Mouse (Mus musculus) limb, embryonic 13.5 days (tissue): ENCODE data around the gene Ank. TPM values are rescaled to one million over a fixed set of nuclear protein-coding genes. Genes with fewer than 3 reads are reported as not detected.

ENCODE experiments used
- ATAC-seq: fragments of 200-750 bp; cut with Nextera tagmentation; 2 replicates; pipeline ENCODE4 v1.8.0; 2017; ENCODE audit warnings: low read depth, moderate number of reproducible peaks, moderate TSS enrichment; ENCODE audit not compliant: low FRiP score
- H3K27ac ChIP-seq: fragments of 300-500 bp; sonication (generic); 2 replicates; pipeline ENCODE4 v1.5.1; 2015; ENCODE audit warnings: inconsistent platforms, mild to moderate bottlenecking, moderate library complexity
- H3K27me3 ChIP-seq: fragments of 300-500 bp; sonication (generic); 2 replicates; pipeline ENCODE4 v1.6.1; 2015; ENCODE audit warnings: mild to moderate bottlenecking, inconsistent platforms
- H3K36me3 ChIP-seq: fragments of 300-500 bp; sonication (generic); 2 replicates; pipeline ENCODE4 v1.6.1; 2015; ENCODE audit warnings: inconsistent platforms, mild to moderate bottlenecking, moderate library complexity
- H3K4me1 ChIP-seq: fragments of 300-500 bp; sonication (generic); 2 replicates; pipeline ENCODE4 v1.6.1; 2015; ENCODE audit warnings: inconsistent platforms
- H3K4me2 ChIP-seq: fragments of 300-500 bp; sonication (generic); replicated peaks from 2 replicates; pipeline ENCODE4 v1.6.1; 2015; ENCODE audit warnings: inconsistent platforms, mild to moderate bottlenecking, moderate library complexity
- H3K4me3 ChIP-seq: fragments of 300-500 bp; sonication (generic); 2 replicates; pipeline ENCODE4 v1.5.1; 2015; ENCODE audit warnings: moderate library complexity, mild to moderate bottlenecking, inconsistent platforms
- H3K9ac ChIP-seq: fragments of 300-500 bp; sonication (generic); 2 replicates; pipeline ENCODE4 v1.6.1; 2015; ENCODE audit warnings: mild to moderate bottlenecking, inconsistent platforms
- H3K9me3 ChIP-seq: fragments of 300-500 bp; sonication (generic); 2 replicates; pipeline ENCODE4 v1.6.1; 2016; ENCODE audit warnings: inconsistent platforms
- WGBS: fragments of 180-500 bp; shearing (Covaris S2); methylation state at CpG from one replicate; pipeline ENCODE4 v1.1.7; 2015; 5-methylcytosine and 5-hydroxymethylcytosine counted together
- polyA plus RNA-seq: library from polyadenylated mRNA; unstranded; fragments of >200 nt; fragmentation: Nextera tagmentation; extraction: Ambion mirVana; gene quantifications from 2 replicates; pipeline ENCODE4 v1.2.1, GENCODE M21; 2015

Ank gene
- polyA plus RNA-seq, 1 experiment from 2014 or later, result 7.0 TPM

DNA sequence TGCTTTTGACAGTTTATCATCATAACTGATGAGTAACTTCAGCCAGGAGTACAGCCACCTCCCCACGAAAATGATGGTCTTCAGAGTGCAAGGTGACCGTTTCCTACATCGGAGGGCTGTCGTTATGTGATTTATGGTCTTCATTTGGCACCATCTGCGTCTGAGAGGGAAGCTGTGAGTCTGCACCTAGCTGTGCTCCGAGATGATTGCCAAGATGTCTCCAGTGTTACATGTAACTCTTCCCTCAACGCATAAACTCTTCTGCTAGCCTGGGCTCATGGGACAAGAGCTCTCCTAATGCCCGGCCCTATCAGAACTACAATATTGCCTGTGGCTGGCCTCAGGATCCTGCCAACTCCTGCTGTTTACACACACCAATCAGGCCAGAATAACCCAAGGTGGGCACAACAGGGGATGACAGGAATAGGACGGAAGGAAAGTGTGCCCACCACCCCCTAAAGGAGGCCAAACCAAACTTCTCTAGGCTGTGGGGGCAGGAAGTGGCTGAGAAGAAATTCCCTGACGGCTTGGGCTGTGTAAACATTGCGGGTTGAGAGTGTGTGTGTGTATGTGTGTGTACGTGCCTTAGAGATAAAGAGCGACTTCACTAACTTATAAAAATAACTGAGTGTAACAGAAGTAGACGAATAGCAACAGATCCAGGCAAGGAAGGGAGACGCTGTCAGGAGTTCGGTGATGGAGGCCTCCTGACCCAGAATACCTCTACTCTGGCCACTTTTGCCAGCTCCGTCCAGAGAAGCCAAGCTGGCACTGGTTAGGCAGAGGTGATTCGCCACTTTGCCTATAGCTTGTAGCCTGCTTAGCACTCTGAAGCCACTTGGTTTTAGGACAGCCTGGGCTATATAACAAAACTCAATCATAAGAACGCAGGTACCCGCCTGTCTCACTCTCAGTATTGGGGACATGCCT is 37.6 kb downstream of the Ank start:
- no peak overlapping the region for H3K4me2 ChIP-seq
- H3K36me3 ChIP-seq, result no peaks in the 10 kb centered on the region
- no peak for ATAC-seq
- no peaks in the 10 kb centered on the region for H3K27me3 ChIP-seq
- H3K4me3 ChIP-seq, result no peak overlapping the region
- peaks cover 16% of the 10 kb centered on the region for H3K4me1 ChIP-seq
- WGBS, result 58% methylated on average over 20 of the region's 20 CpGs
- H3K9ac ChIP-seq, result no peak overlapping the region
- H3K9me3 ChIP-seq, result no peaks in the 10 kb centered on the region
- H3K27ac ChIP-seq, result no peak overlapping the region

DNA sequence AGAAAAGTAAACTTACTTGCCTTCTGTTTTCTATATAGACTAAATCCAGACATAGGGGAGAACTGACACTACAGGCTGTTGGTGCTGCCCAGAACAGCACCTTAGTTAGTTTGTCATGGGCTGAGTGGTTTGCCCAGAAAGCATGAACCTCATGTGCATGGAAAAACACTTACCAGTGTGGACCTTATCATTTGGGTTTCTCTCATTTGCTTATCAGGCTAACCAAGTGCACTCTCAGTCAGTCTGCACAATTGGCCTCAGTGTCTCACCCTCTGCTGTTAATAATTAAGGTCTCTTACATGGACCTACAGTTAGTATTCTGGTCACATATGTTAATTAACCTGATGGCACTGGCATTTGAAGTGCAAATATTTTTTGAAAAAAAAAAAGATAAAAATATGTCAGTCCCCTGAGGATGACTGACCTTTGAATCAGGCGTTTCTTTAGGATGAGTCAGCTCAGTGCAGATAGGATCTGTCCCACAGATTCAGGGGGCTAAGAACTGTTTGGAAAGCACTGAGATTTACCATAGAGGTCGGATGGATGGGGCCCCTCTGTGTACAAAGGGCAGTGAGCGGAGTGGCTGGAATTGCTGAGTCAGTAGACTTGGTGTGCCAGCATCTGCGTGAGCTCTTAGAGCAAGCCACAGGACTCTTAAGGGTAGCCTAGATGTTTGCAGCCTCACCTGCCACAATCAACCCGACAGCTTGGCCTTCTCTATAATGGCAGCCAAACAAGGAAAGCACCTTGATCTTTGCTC is 39.8 kb downstream of the Ank start:
- peaks cover 16% of the 10 kb centered on the region for H3K4me1 ChIP-seq
- no peak for ATAC-seq
- H3K27ac ChIP-seq, result no peak overlapping the region
- no peak overlapping the region for H3K4me3 ChIP-seq
- no peaks in the 10 kb centered on the region for H3K36me3 ChIP-seq
- no peaks in the 10 kb centered on the region for H3K9me3 ChIP-seq
- WGBS, result 60% methylated on average over 5 of the region's 5 CpGs
- no peak overlapping the region for H3K4me2 ChIP-seq
- H3K9ac ChIP-seq, result no peak overlapping the region
- no peaks in the 10 kb centered on the region for H3K27me3 ChIP-seq

DNA sequence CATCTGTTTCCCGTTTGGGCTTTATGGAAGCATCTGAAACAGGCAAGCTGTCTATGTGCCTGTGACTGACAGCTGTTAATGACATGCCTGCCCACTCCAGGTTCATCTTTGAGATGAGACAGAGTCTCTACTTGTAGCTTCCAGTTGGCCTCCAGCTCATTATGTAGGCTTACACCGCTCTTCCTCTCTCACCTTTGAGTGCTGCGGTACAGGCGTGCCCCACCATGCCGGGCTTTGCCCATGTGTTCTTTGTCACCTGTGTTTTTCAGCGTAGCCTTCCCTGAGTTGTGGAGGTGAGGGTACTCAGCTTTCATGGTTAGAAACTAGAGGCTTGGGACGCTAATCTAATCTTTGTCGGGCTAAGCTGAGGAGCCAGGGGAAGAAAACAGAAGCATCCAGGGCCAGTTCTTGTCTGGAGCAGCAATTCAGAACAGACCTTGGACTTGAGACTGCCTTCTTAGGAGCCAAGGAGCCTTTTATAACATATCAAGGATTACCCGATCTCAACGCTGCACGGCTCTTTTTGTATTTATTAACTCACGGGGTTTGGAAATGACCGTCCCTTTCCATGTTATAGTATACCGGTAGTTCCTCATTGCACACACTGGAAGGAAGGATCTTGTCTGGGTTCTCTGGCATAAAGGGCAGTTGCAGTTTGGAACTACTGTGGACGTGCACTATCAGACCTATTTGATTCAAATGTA is 40.6 kb downstream of the Ank start:
- no peak overlapping the region for H3K4me3 ChIP-seq
- no peak overlapping the region for H3K9ac ChIP-seq
- no peak overlapping the region for H3K4me2 ChIP-seq
- no peaks in the 10 kb centered on the region for H3K36me3 ChIP-seq
- WGBS, result 79% methylated on average over 15 of the region's 15 CpGs
- H3K27ac ChIP-seq, result no peak overlapping the region
- no peaks in the 10 kb centered on the region for H3K27me3 ChIP-seq
- H3K4me1 ChIP-seq, result peaks cover 16% of the 10 kb centered on the region
- no peak for ATAC-seq
- H3K9me3 ChIP-seq, result no peaks in the 10 kb centered on the region

DNA sequence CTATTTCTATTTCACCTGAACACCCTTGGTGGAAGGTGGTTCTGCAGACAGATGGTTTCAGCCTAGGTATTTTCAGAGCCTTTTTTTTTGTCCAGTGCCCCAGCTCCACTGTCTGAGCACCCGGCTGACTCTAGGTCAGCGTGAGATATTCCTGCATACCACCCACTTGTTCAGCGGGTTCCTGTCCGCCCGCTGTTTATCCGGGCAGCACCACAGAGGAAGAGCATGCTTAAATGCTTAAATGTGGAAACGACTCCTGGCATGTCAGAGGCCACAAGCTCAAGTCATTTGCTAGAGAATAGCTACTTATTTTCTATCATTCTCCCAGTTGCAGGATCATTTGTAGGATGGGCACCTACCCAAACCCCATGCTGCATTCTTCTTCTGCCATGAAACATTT is 41.7 kb downstream of the Ank start:
- H3K27me3 ChIP-seq, result no peaks in the 10 kb centered on the region
- peaks cover 16% of the 10 kb centered on the region for H3K4me1 ChIP-seq
- no peak overlapping the region for H3K4me3 ChIP-seq
- no peak overlapping the region for H3K27ac ChIP-seq
- no peak for ATAC-seq
- H3K9ac ChIP-seq, result no peak overlapping the region
- 81% methylated on average over 7 of the region's 7 CpGs for WGBS
- H3K36me3 ChIP-seq, result no peaks in the 10 kb centered on the region
- H3K4me2 ChIP-seq, result no peak overlapping the region
- H3K9me3 ChIP-seq, result no peaks in the 10 kb centered on the region

DNA sequence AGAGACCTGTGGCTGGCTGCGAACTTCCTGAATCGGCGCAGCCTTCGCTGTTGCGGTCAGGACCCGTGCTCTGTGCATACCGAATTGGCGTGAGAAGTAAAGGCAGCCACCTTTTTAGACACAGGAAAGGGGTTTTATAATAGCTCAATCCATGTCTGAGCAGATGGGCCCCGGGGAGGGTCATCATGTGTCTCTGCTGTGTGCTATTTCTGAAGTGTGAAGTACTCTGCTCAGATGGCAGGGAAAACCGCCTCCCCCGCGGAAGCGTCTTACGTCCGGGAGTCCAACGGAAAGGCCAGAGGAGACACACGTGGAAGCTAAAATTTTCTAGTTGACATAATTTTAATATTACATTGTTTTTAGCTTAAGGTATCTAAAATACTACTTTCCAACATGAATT is 42.5 kb downstream of the Ank start:
- ATAC-seq, result no peak
- H3K27me3 ChIP-seq, result no peaks in the 10 kb centered on the region
- 81% methylated on average over 17 of the region's 17 CpGs for WGBS
- no peaks in the 10 kb centered on the region for H3K36me3 ChIP-seq
- H3K27ac ChIP-seq, result no peak overlapping the region
- no peak overlapping the region for H3K9ac ChIP-seq
- H3K4me3 ChIP-seq, result no peak overlapping the region
- no peaks in the 10 kb centered on the region for H3K9me3 ChIP-seq
- H3K4me1 ChIP-seq, result peaks cover 13% of the 10 kb centered on the region
- no peak overlapping the region for H3K4me2 ChIP-seq

DNA sequence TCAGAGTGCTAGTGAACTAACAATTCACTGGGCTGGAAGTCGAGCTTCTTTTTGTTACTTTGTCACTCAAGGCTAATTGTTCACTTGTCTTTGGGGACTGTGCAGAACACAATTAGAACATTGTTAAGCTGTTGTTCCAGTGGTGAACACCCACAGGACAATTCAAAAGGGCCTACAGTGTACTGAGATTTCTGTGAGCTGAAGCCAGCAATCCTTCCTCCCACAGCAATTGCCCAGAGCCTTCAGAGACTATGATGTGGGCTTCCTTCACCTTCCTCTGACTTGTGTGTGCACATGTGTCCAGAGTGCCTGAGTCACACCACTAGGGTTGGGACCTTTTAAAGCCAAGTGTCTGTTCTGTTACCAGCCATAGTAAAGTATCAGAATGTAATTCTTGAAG is 50.5 kb downstream of the Ank start:
- Histone ChIP-seq H3K4me1 (no peaks in the 10 kb centered on the region), H3K4me3 (no peak overlapping the region), H3K27ac (no peak overlapping the region), H3K4me2 (no peak overlapping the region), H3K27me3 (no peaks in the 10 kb centered on the region), H3K9ac (no peak overlapping the region), H3K9me3 (no peaks in the 10 kb centered on the region), H3K36me3 (no peaks in the 10 kb centered on the region)
- no peak for ATAC-seq
- 74% methylated on average over 1 of the region's 1 CpGs for WGBS

DNA sequence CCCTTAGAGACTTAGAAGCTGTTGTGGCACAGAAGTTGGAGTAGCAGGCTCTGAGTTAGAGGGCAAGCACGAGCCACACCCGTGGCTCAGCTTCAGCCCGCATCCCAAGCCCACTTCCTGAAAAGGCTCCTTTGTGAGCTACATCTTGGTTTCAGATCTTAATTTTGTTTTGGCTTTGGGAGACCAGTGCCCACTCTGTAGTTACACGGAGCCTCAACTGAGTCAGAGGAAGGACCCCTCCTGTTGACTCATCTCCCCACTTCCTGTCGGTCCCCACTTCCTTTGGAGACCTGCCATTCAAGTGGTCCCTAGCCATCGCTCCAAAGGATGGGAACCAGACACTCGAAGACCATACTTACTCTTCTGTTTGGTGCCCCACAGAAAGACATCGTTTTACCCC is 51.5 kb downstream of the Ank start:
- Histone ChIP-seq H3K9me3 (no peaks in the 10 kb centered on the region), H3K4me3 (no peak overlapping the region), H3K36me3 (no peaks in the 10 kb centered on the region), H3K4me1 (no peaks in the 10 kb centered on the region), H3K4me2 (no peak overlapping the region), H3K9ac (no peak overlapping the region), H3K27me3 (no peaks in the 10 kb centered on the region), H3K27ac (no peak overlapping the region)
- whole genome bisulfite sequencing, result 84% methylated on average over 8 of the region's 8 CpGs
- ATAC-seq, result no peak

DNA sequence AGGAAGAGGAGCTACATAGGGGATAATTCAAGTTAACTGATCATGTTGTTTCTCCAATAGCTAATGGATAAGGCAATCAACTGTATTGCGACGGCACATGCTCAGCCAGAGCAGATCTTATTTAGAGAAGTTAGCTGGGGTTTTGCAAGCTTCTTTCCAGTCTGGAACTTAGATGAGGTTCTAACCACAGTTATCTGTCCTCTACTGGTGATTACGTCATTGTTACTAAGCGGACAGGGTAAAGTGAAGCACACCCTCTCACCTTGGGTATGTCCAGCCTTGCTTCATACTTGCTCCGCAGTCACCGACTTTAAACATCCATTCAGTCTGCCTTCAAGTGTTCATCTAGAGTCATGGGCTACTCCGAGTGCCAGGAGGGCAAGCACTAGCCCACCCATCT is 53.4 kb downstream of the Ank start:
- Histone ChIP-seq H3K36me3 (no peaks in the 10 kb centered on the region), H3K4me2 (no peak overlapping the region), H3K27ac (no peak overlapping the region), H3K4me1 (no peaks in the 10 kb centered on the region), H3K9ac (no peak overlapping the region), H3K9me3 (no peaks in the 10 kb centered on the region), H3K27me3 (no peaks in the 10 kb centered on the region), H3K4me3 (no peak overlapping the region)
- ATAC-seq, result no peak
- WGBS, result 93% methylated on average over 7 of the region's 7 CpGs

DNA sequence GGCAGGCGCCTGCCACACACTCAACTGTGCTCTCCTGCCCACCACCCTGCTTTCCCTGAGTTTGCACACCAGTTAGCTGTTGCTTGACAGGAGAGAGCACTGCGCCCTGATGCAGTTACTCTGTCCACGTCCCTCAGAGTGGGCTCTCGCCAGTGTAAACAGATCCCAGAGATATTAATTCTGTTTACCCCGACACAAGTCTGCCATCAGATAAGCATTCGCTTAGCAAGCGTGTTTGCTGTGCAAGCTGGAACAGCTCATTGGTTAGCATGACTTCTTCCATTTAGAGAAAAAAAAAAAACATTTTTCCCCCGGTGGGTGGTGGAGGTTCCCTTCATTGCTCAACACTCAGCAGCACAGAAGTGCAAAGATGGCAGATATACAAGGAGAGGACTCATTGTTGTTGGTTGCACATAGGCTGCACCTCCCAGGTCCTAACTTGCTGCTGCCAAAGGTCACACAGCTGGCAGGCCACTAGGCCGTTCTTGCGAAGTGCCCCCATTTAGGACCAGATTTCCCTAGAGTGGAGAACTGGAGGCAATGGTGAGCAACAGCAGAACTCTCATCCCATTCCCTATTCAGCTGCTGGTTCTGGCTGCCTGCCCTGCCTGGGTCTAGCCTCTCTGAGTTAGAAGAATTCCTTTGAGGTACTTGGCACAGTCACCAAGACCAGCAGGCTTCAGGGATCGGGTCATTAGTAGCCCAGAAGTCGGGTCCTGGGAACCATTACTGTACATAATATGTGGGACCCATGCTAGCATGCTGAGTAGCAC is 58.9 kb downstream of the Ank start:
- WGBS, result 77% methylated on average over 12 of the region's 12 CpGs
- no peak overlapping the region for H3K9ac ChIP-seq
- H3K27ac ChIP-seq, result no peak overlapping the region
- H3K9me3 ChIP-seq, result no peaks in the 10 kb centered on the region
- H3K4me3 ChIP-seq, result no peak overlapping the region
- no peak for ATAC-seq
- H3K4me2 ChIP-seq, result no peak overlapping the region
- H3K36me3 ChIP-seq, result no peaks in the 10 kb centered on the region
- H3K27me3 ChIP-seq, result no peaks in the 10 kb centered on the region
- H3K4me1 ChIP-seq, result peaks cover 5% of the 10 kb centered on the region; the same call in 1 of the 2 replicates

DNA sequence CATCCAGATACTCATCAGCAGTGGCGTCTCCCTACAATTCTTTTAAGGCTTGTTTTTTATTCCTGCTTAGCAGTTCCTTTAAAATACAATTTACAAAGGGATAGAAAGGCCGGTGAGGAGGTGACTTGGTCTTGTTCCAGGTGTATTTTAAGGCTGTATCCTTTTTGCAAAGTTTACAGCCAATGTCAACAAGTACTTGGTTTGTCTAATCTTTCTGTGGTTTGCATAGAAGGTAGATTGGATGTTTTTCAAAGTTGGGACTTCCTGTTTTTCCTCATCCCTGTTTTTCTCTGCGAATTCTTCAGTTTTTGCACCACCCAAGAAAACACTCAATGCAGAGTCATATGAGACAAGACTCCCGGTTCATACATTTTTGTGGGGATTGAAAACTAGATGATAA is 62.4 kb downstream of the Ank start:
- Histone ChIP-seq H3K9me3 (no peaks in the 10 kb centered on the region), H3K4me2 (no peak overlapping the region), H3K36me3 (no peaks in the 10 kb centered on the region), H3K27me3 (no peaks in the 10 kb centered on the region), H3K4me3 (no peak overlapping the region), H3K27ac (no peak overlapping the region), H3K9ac (no peak overlapping the region), H3K4me1 (peaks cover 14% of the 10 kb centered on the region)
- WGBS, result 80% methylated on average over 4 of the region's 4 CpGs
- no peak for ATAC-seq

DNA sequence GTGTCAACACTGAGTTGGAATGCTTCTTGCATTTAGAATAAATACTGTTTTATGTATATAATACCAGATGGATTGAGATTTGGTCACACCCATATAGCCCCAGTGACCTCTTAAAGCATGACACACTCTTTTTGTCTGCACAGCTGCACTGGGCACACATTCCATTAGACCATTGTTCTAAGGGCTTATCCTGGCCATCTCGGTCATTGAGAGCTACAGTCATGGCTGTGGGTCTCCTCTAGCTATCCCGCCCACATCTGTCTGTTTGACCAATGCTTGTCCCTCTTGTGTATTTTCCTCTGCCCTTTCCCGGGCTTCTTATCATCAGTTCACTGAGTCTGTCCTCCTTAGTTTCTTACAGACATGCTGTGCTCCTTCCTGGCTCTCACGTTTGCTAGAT is 63.5 kb downstream of the Ank start:
- ATAC-seq, result no peak
- Histone ChIP-seq H3K9ac (no peak overlapping the region), H3K4me3 (no peak overlapping the region)

More for the DNA sequence above, 63.5 kb downstream of the Ank start:
- 80% methylated on average over 4 of the region's 4 CpGs for WGBS
- no peak overlapping the region for H3K4me2 ChIP-seq
- H3K9me3 ChIP-seq, result no peaks in the 10 kb centered on the region
- H3K4me1 ChIP-seq, result peaks cover 19% of the 10 kb centered on the region
- no peaks in the 10 kb centered on the region for H3K36me3 ChIP-seq
- no peaks in the 10 kb centered on the region for H3K27me3 ChIP-seq
- no peak overlapping the region for H3K27ac ChIP-seq
